Mouse (Mus musculus) fibroblast of lung, adult 2 months (primary cell): ENCODE results near the gene Gm14147.
"Not testable (repeated sequence)": the region's sequence is repeated elsewhere in the genome, so short reads cannot be mapped to it uniquely, and the experiment has no call there.

Experiments
- DNase-seq: peaks from one replicate; pipeline ENCODE4 v3.0.0-alpha.2; 2011; ENCODE audit warnings: low read depth

Gm14147 gene

GRCm38 (mm10) chr2:151097945-151098344, at the start of gene Gm14147:
Gene Gm14147 (plus strand): TSS chr2:151098245.
- DNase-seq: not testable (repeated sequence)

- DNase-seq: no peak
Measured at GRCm38 (mm10) chr2:151056637-151057036, 41.4 kb upstream of the Gm14147 start.

GRCm38 (mm10) chr2:151092250-151092649, 5.8 kb upstream of the Gm14147 start, which contains the start of gene Gm14151:
Gene Gm14151 (minus strand): TSS chr2:151092350.
- not testable (repeated sequence) for DNase-seq
